Mouse (Mus musculus) hindbrain, embryonic 16.5 days (tissue): ENCODE measurements around the gene Apoc1. TPM values are rescaled to one million over a fixed set of nuclear protein-coding genes. Genes with fewer than 3 reads are reported as not detected.
"Not testable (repeated sequence)": the region's sequence is repeated elsewhere in the genome, so short reads cannot be mapped to it uniquely, and the experiment has no call there.

Source experiments
- ATAC-seq: fragments of 200-750 bp; cut with Nextera tagmentation; 2 replicates; pipeline ENCODE4 v1.8.0; 2017; ENCODE audit warnings: moderate TSS enrichment, moderate library complexity
- H3K27ac ChIP-seq: fragments of 300-500 bp; sonication (generic); 2 replicates; pipeline ENCODE4 v1.5.1; 2014; ENCODE audit warnings: low read depth, mild to moderate bottlenecking, control low read depth, low read length, moderate library complexity
- H3K27me3 ChIP-seq: fragments of 300-500 bp; sonication (generic); replicated peaks from 2 replicates; pipeline ENCODE4 v1.6.1; 2014; ENCODE audit warnings: low read length; ENCODE audit not compliant: control insufficient read depth, insufficient read depth
- H3K36me3 ChIP-seq: fragments of 300-500 bp; sonication (generic); 2 replicates; pipeline ENCODE4 v1.6.1; 2014; ENCODE audit warnings: mild to moderate bottlenecking, low read length, moderate library complexity, mixed read lengths; ENCODE audit not compliant: control insufficient read depth, insufficient read depth
- H3K4me1 ChIP-seq: fragments of 300-500 bp; sonication (generic); 2 replicates; pipeline ENCODE4 v1.6.1; 2014; ENCODE audit warnings: low read depth, low read length; ENCODE audit not compliant: control insufficient read depth, insufficient read depth
- H3K4me2 ChIP-seq: fragments of 300-500 bp; sonication (generic); 2 replicates; pipeline ENCODE4 v1.6.1; 2014; ENCODE audit warnings: mild to moderate bottlenecking, low read length, control low read depth, moderate library complexity
- H3K4me3 ChIP-seq: fragments of 300-500 bp; sonication (generic); 2 replicates; pipeline ENCODE4 v1.5.1; 2014; ENCODE audit warnings: mild to moderate bottlenecking, low read length, control low read depth, moderate library complexity
- H3K9ac ChIP-seq: fragments of 300-500 bp; sonication (generic); 2 replicates; pipeline ENCODE4 v1.6.1; 2014; ENCODE audit warnings: low read depth, mild to moderate bottlenecking, control low read depth, low read length, moderate library complexity
- H3K9me3 ChIP-seq: fragments of 300-500 bp; sonication (generic); 2 replicates; pipeline ENCODE4 v1.6.1; 2014; ENCODE audit warnings: mild to moderate bottlenecking, low read length, moderate library complexity; ENCODE audit not compliant: control insufficient read depth
- WGBS: fragments of 180-500 bp; shearing (Covaris S2); extraction: QIAGEN DNeasy Blood & Tissue Kit; methylation state at CpG from one replicate; pipeline ENCODE4 v1.1.7; 2014; 5-methylcytosine and 5-hydroxymethylcytosine counted together
- polyA plus RNA-seq: library from polyadenylated mRNA; unstranded; fragments of >200 nt; fragmentation: Nextera tagmentation; extraction: Ambion mirVana; gene quantifications from 2 replicates; pipeline ENCODE4 v1.2.1, GENCODE M21; 2015

Gene Apoc1
- polyA plus RNA-seq, 1 experiment from 2014 or later: 3.1 TPM

DNA sequence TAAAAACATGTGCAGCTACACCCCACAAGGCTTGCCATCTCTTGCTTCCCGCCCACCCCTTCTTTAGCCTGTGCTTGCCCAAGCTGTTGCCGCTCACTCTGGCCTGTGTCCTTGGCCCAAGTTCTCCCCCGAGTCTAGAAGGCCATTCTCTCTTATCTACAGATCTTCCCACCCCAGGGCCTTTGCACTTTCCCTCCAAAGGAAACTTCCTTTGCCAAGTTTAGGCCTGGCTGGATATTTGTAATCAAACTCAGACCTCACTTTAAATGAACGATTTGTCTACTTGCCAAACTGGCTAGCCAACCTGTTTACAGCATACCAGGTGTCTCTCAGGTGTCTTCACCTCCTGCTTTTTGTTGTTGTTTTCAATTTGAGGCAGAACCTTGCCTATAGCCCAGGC, 1.6 kb downstream of the Apoc1 start:
- H3K9me3 ChIP-seq: no peaks in the 10 kb centered on the region
- no peak for ATAC-seq

GRCm38 (mm10) chr7:19688611-19689010, 3.8 kb downstream of the Apoc1 start:
- Histone ChIP-seq H3K27me3 (no peaks in the 10 kb centered on the region), H3K36me3 (no peaks in the 10 kb centered on the region), H3K27ac (no peak overlapping the region), H3K4me3 (no peak overlapping the region), H3K9ac (no peak overlapping the region), H3K4me2 (no peak overlapping the region), H3K9me3 (no peaks in the 10 kb centered on the region), H3K4me1 (no peaks in the 10 kb centered on the region)
- ATAC-seq: no peak
- 90% methylated on average over 2 of the region's 2 CpGs for WGBS

More for the DNA sequence above, 1.6 kb downstream of the Apoc1 start:
- Histone ChIP-seq H3K36me3 (no peaks in the 10 kb centered on the region), H3K27ac (no peak overlapping the region), H3K4me1 (no peaks in the 10 kb centered on the region), H3K4me3 (no peak overlapping the region), H3K27me3 (no peaks in the 10 kb centered on the region), H3K9ac (no peak overlapping the region), H3K4me2 (no peak overlapping the region)
- 89% methylated on average over 4 of the region's 4 CpGs for WGBS

GRCm38 (mm10) chr7:19688101-19688500, 4.4 kb downstream of the Apoc1 start:
- no peak overlapping the region for H3K4me2 ChIP-seq
- no peaks in the 10 kb centered on the region for H3K9me3 ChIP-seq
- no peak for ATAC-seq
- H3K27me3 ChIP-seq: no peaks in the 10 kb centered on the region
- no peak overlapping the region for H3K9ac ChIP-seq
- no peak overlapping the region for H3K4me3 ChIP-seq
- no peaks in the 10 kb centered on the region for H3K36me3 ChIP-seq
- WGBS: 95% methylated on average over 10 of the region's 10 CpGs
- no peaks in the 10 kb centered on the region for H3K4me1 ChIP-seq
- no peak overlapping the region for H3K27ac ChIP-seq

DNA sequence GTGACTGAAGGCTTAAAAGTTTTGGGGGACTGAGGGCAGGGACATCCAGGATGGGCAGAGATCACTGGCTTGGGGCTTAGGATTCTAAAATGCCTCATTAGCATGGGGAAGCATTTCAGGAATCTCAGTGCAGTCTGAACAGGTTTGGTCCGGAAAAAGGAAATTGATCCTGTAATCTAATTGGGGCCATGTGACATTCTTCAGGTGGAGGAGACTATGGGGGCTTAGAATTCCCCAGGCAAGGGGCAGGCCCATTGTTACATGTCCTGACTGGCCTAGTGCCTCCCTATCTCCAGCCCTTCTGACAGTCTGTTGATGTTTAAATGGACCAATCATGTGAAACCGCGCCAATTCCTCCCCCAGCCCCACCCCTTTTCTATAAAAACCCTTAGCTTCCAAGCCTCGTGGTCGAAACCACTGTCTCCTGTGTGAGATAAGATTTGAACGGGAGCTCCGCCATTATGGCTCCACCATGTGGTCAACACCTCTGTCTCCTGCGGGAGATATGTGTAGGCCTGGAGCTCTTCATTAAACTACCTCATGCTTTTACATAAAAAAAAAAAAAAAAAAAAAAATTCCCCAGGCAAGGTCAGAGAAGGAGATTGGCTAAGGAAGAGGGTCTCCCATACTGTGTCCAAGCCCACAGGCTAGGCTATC, 5.4 kb downstream of the Apoc1 start:
- not testable (repeated sequence) for ATAC-seq

DNA sequence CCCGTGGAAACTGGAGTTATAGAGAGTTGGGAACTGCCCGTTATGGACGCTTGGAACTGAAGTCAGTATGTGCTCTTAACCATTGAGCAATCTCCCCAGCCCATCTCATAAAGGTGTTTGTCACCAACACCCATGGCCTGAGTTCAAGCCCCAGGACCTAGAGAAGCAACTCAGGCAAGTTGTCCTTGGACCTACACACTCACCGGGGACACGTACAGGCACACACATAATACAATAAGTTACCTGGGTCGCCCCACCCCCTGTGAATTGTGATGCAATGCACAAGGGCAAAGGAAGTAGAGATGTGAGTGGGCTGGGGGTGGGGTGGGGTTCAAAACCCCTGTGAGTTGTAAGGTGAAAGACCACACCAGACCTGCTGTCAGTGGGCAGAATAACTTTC, 5.9 kb downstream of the Apoc1 start:
- no peak overlapping the region for H3K9ac ChIP-seq
- ATAC-seq: no peak
- H3K36me3 ChIP-seq: no peaks in the 10 kb centered on the region
- H3K4me1 ChIP-seq: no peaks in the 10 kb centered on the region
- H3K9me3 ChIP-seq: no peaks in the 10 kb centered on the region
- H3K4me2 ChIP-seq: no peak overlapping the region
- H3K27ac ChIP-seq: no peak overlapping the region
- 85% methylated on average over 6 of the region's 6 CpGs for WGBS
- H3K27me3 ChIP-seq: no peaks in the 10 kb centered on the region
- no peak overlapping the region for H3K4me3 ChIP-seq

More for the DNA sequence above, 5.4 kb downstream of the Apoc1 start:
- H3K9ac ChIP-seq, H3K27ac ChIP-seq, H3K9me3 ChIP-seq, H3K36me3 ChIP-seq, H3K4me1 ChIP-seq, H3K27me3 ChIP-seq, H3K4me3 ChIP-seq, H3K4me2 ChIP-seq: not testable (repeated sequence)
- 84% methylated on average over 8 of the region's 8 CpGs for WGBS

GRCm38 (mm10) chr7:19685374-19685773, 7.1 kb downstream of the Apoc1 start:
- H3K4me1 ChIP-seq: no peaks in the 10 kb centered on the region
- H3K36me3 ChIP-seq: no peaks in the 10 kb centered on the region
- no peak for ATAC-seq
- no peak overlapping the region for H3K9ac ChIP-seq
- H3K27ac ChIP-seq: no peak overlapping the region
- H3K9me3 ChIP-seq: no peaks in the 10 kb centered on the region
- H3K27me3 ChIP-seq: no peaks in the 10 kb centered on the region
- no peak overlapping the region for H3K4me2 ChIP-seq
- H3K4me3 ChIP-seq: no peak overlapping the region
- 63% methylated on average over 4 of the region's 4 CpGs for WGBS

GRCm38 (mm10) chr7:19683771-19684201, 8.7 kb downstream of the Apoc1 start:
- WGBS: 92% methylated on average over 6 of the region's 6 CpGs

DNA sequence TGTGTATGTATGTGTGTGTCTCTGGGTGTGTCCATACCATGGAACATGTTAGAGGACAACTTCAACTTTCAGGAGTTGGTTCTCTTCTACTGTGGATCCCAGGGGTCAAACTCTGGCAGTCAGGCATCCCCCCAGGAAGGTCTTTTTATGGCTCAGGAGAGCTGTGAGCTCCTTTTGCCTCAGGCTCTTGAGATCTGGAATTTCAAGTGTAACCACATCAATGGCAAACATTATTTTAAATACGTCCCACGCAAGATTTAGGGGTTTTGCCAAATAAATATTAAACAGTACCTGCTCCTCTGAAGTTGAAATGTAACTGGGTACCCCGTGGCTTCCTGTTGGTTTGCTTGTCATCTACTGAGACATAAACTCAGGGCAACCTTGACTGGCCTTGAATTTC, 9.5 kb downstream of the Apoc1 start:
- H3K27me3 ChIP-seq: no peaks in the 10 kb centered on the region
- 78% methylated on average over 3 of the region's 3 CpGs for WGBS
- H3K4me1 ChIP-seq: no peaks in the 10 kb centered on the region
- H3K9me3 ChIP-seq: no peaks in the 10 kb centered on the region
- H3K4me2 ChIP-seq: no peak overlapping the region
- H3K4me3 ChIP-seq: no peak overlapping the region
- ATAC-seq: no peak
- no peaks in the 10 kb centered on the region for H3K36me3 ChIP-seq
- no peak overlapping the region for H3K27ac ChIP-seq
- H3K9ac ChIP-seq: no peak overlapping the region

More at GRCm38 (mm10) chr7:19683771-19684201, 8.7 kb downstream of the Apoc1 start:
- H3K36me3 ChIP-seq: no peaks in the 10 kb centered on the region
- H3K27me3 ChIP-seq: no peaks in the 10 kb centered on the region
- ATAC-seq: no peak
- H3K9ac ChIP-seq: no peak overlapping the region
- no peaks in the 10 kb centered on the region for H3K4me1 ChIP-seq
- no peaks in the 10 kb centered on the region for H3K9me3 ChIP-seq
- no peak overlapping the region for H3K4me3 ChIP-seq
- no peak overlapping the region for H3K4me2 ChIP-seq
- H3K27ac ChIP-seq: no peak overlapping the region

GRCm38 (mm10) chr7:19681202-19681694, 11.2 kb downstream of the Apoc1 start, which contains the start of the genes Gm44805 and Apoc4:
Gene Gm44805 (minus strand): TSS chr7:19681423.
Gene Apoc4 (minus strand): TSS chr7:19681479.
- WGBS: 69% methylated on average over 8 of the region's 8 CpGs
- no peak within 1 kb of the TSS for H3K9ac ChIP-seq
- H3K4me3 ChIP-seq: no peak within 1 kb of the TSS
- no peak within 1 kb of the TSS for H3K4me2 ChIP-seq
- ATAC-seq: no peak
- no peaks in the 10 kb centered on the region for H3K27me3 ChIP-seq
- no peaks in the 10 kb centered on the region for H3K4me1 ChIP-seq
- H3K27ac ChIP-seq: no peak within 1 kb of the TSS
- H3K36me3 ChIP-seq: no peaks in the 10 kb centered on the region
- no peaks in the 10 kb centered on the region for H3K9me3 ChIP-seq
